Mouse (Mus musculus): ENCODE measurements around the gene Adam19. TPM values are rescaled to one million over a fixed set of nuclear protein-coding genes. Genes with fewer than 3 reads are reported as not detected.

Adam19 gene
- polyA plus RNA-seq, 1 experiment from 2014 or later: 10.1 TPM

DNA sequence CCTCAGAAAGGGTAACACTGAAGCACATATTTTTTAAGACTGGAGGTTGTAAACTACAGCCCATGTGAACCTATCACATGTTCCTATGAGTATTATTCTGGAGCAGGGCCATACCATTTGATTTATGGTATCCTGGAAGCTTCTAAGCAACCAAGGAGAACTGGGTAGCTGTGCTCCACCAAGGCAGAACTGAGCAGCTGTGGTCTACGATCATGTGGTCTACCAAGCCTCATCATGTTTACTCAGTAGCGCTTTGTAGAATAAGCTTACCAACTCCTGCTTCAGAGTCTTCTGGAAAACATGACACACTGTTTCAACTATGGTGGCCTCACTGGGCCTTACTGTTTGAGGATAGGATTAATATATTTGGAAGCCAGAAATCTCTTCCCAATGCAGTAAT lies 60.7 kb downstream of the Adam19 start:
- no peak for ATAC-seq
- no peaks in the 10 kb centered on the region for H3K4me1 ChIP-seq (ENCODE audit: control insufficient read depth, insufficient read depth, low read length)
- H3K27me3 ChIP-seq (ENCODE audit: control insufficient read depth, insufficient read depth, low read depth, low read length): no peaks in the 10 kb centered on the region
- H3K27ac ChIP-seq (ENCODE audit: low read length): no peak overlapping the region
- H3K9ac ChIP-seq (ENCODE audit: low read depth, low read length): no peak overlapping the region
- WGBS: 97% methylated on average over 2 of the region's 2 CpGs
- peaks cover 15% of the 10 kb centered on the region for H3K36me3 ChIP-seq (ENCODE audit: control insufficient read depth, insufficient read depth, low read length)
- no peak overlapping the region for H3K4me3 ChIP-seq (ENCODE audit: low read depth, low read length)
- no peaks in the 10 kb centered on the region for H3K9me3 ChIP-seq (replicated peaks; ENCODE audit: control insufficient read depth, low read length, poor library complexity, severe bottlenecking)
- no peak overlapping the region for H3K4me2 ChIP-seq (ENCODE audit: low read length)

DNA sequence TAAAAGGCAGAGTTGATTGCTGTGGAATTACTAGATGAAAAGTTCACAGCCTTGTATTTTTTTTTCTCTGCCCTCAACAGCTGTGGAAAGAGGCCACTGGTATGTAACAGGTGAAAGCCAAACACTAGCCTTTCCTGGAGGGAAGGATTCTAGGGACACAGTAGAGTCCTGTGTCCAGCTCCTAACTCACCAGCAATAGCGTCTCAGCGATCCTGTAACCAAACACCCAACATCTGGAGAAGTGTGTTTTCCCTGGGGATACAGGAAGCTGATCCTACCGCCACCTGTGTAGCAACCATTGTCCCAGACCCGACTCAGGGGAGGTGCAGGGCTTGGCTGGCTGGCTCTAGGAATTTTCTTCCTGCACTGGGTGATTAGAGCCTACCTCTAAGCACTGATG lies 63.8 kb downstream of the Adam19 start:
- Histone ChIP-seq H3K27ac (ENCODE audit: low read length) (no peak overlapping the region), H3K4me2 (ENCODE audit: low read length) (no peak overlapping the region), H3K36me3 (ENCODE audit: control insufficient read depth, insufficient read depth, low read length) (peaks cover 11% of the 10 kb centered on the region; the same call in 1 of the 2 replicates), H3K27me3 (ENCODE audit: control insufficient read depth, insufficient read depth, low read depth, low read length) (no peaks in the 10 kb centered on the region), H3K9ac (ENCODE audit: low read depth, low read length) (no peak overlapping the region), H3K4me1 (ENCODE audit: control insufficient read depth, insufficient read depth, low read length) (no peaks in the 10 kb centered on the region), H3K4me3 (ENCODE audit: low read depth, low read length) (no peak overlapping the region), H3K9me3 (replicated peaks; ENCODE audit: control insufficient read depth, low read length, poor library complexity, severe bottlenecking) (no peaks in the 10 kb centered on the region)
- WGBS: 32% methylated on average over 4 of the region's 4 CpGs
- no peak for ATAC-seq

DNA sequence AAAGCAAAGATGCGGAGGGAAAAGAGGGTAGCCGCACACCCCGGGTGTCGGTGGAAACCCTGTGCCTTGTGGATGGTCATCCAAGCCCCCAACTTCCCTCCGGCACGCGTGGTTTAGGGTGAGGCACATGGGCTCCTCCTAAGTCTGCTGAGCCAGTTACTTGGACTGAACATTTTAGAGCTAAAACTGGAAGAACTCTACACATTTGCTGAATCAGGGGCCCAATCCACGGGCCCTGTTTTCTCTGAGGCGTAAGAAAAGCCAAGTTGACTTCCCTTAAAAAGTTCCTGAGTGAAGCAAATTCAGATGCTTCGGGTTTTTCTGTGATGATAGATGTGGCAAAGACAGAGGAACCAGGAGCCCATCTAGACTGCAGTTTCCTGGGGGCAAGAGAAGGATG lies 64.3 kb downstream of the Adam19 start:
- no peak overlapping the region for H3K27ac ChIP-seq (ENCODE audit: low read length)
- ATAC-seq: no peak
- H3K4me2 ChIP-seq (ENCODE audit: low read length): no peak overlapping the region
- H3K4me1 ChIP-seq (ENCODE audit: control insufficient read depth, insufficient read depth, low read length): no peaks in the 10 kb centered on the region
- H3K9me3 ChIP-seq (replicated peaks; ENCODE audit: control insufficient read depth, low read length, poor library complexity, severe bottlenecking): no peaks in the 10 kb centered on the region
- H3K36me3 ChIP-seq (ENCODE audit: control insufficient read depth, insufficient read depth, low read length): peaks cover 15% of the 10 kb centered on the region
- no peaks in the 10 kb centered on the region for H3K27me3 ChIP-seq (ENCODE audit: control insufficient read depth, insufficient read depth, low read depth, low read length)
- no peak overlapping the region for H3K9ac ChIP-seq (ENCODE audit: low read depth, low read length)
- 89% methylated on average over 10 of the region's 10 CpGs for WGBS
- H3K4me3 ChIP-seq (ENCODE audit: low read depth, low read length): no peak overlapping the region

DNA sequence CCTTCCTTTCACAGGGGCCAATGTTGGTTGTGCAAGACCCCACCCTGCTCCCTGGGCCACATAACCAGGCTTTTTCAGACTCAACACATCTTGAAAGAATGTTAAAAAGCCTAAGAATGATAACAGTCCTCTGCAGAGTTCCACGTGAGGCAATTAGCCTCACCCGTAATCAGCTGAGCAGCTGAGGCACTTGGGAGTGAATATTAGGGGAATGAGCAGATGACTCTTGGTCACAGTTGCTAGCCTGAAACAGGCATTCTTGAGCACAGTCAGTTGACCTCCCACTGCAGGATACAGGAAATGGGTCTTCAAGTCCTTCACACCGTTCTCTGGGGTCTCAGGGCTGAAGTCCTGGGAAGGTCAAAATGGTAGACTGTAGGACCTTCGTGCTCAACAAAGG lies 65.9 kb downstream of the Adam19 start:
- no peak overlapping the region for H3K9ac ChIP-seq (ENCODE audit: low read depth, low read length)
- no peaks in the 10 kb centered on the region for H3K4me1 ChIP-seq (ENCODE audit: control insufficient read depth, insufficient read depth, low read length)
- no peak for ATAC-seq
- WGBS: 86% methylated on average over 4 of the region's 4 CpGs
- no peaks in the 10 kb centered on the region for H3K27me3 ChIP-seq (ENCODE audit: control insufficient read depth, insufficient read depth, low read depth, low read length)
- no peak overlapping the region for H3K4me2 ChIP-seq (ENCODE audit: low read length)
- no peak overlapping the region for H3K27ac ChIP-seq (ENCODE audit: low read length)
- no peaks in the 10 kb centered on the region for H3K9me3 ChIP-seq (replicated peaks; ENCODE audit: control insufficient read depth, low read length, poor library complexity, severe bottlenecking)
- H3K4me3 ChIP-seq (ENCODE audit: low read depth, low read length): no peak overlapping the region
- peaks cover 15% of the 10 kb centered on the region for H3K36me3 ChIP-seq (ENCODE audit: control insufficient read depth, insufficient read depth, low read length)

DNA sequence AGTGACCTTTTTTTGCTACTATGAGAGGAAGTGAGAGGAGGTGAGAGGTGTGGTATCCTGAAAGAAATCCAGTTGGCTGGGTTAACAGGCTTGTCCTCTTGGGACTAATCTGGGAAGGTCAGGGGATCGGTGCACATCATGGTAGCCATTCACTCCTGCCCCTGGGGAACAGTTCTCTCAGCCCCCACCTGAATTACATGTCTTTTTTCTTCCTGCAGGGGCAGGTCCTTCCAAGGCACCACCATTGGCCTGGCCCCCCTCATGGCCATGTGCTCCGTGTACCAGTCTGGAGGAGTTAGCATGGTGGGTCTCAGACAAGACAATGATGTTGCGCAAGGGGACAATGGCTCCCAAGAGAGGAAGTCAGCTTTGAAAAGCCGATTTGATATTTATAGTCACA lies 67.1 kb downstream of the Adam19 start:
- WGBS: 88% methylated on average over 4 of the region's 4 CpGs
- ATAC-seq: no peak
- Histone ChIP-seq H3K36me3 (ENCODE audit: control insufficient read depth, insufficient read depth, low read length) (peaks cover 18% of the 10 kb centered on the region), H3K4me1 (ENCODE audit: control insufficient read depth, insufficient read depth, low read length) (no peaks in the 10 kb centered on the region), H3K9ac (ENCODE audit: low read depth, low read length) (no peak overlapping the region), H3K27me3 (ENCODE audit: control insufficient read depth, insufficient read depth, low read depth, low read length) (no peaks in the 10 kb centered on the region), H3K9me3 (replicated peaks; ENCODE audit: control insufficient read depth, low read length, poor library complexity, severe bottlenecking) (no peaks in the 10 kb centered on the region), H3K4me3 (ENCODE audit: low read depth, low read length) (no peak overlapping the region), H3K27ac (ENCODE audit: low read length) (no peak overlapping the region), H3K4me2 (ENCODE audit: low read length) (no peak overlapping the region)

DNA sequence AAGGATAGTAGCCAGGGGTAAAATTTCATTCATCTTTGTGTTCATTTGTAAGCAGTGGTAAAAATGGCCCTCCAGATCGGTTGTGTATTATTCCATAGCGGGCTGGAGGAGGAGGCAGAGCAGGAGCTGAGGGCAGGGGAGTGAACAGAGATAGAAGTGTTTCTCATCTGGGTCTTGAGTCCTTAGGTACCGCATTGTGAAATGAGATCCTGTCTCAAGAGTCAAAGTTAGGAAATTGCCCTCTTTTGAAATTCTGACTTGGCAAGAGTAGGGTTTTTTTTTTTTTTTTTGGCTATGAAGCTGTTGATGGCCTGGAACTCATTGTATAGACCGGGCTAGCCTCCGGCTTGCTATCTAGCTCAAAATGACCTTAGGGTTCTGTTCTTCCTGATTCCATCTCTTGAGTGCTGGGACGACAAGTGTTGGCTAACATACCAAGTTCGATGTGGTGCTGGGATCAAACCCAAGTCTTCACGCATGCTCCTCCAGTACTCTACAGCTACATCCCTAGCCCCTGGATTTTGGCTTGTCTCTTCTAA lies 67.6 kb downstream of the Adam19 start:
- Histone ChIP-seq H3K9ac (ENCODE audit: low read depth, low read length) (no peak overlapping the region), H3K9me3 (replicated peaks; ENCODE audit: control insufficient read depth, low read length, poor library complexity, severe bottlenecking) (no peaks in the 10 kb centered on the region), H3K4me1 (ENCODE audit: control insufficient read depth, insufficient read depth, low read length) (no peaks in the 10 kb centered on the region), H3K27me3 (ENCODE audit: control insufficient read depth, insufficient read depth, low read depth, low read length) (no peaks in the 10 kb centered on the region), H3K4me2 (ENCODE audit: low read length) (no peak overlapping the region), H3K36me3 (ENCODE audit: control insufficient read depth, insufficient read depth, low read length) (peaks cover 22% of the 10 kb centered on the region), H3K27ac (ENCODE audit: low read length) (no peak overlapping the region), H3K4me3 (ENCODE audit: low read depth, low read length) (no peak overlapping the region)
- 96% methylated on average over 8 of the region's 8 CpGs for WGBS
- no peak for ATAC-seq

DNA sequence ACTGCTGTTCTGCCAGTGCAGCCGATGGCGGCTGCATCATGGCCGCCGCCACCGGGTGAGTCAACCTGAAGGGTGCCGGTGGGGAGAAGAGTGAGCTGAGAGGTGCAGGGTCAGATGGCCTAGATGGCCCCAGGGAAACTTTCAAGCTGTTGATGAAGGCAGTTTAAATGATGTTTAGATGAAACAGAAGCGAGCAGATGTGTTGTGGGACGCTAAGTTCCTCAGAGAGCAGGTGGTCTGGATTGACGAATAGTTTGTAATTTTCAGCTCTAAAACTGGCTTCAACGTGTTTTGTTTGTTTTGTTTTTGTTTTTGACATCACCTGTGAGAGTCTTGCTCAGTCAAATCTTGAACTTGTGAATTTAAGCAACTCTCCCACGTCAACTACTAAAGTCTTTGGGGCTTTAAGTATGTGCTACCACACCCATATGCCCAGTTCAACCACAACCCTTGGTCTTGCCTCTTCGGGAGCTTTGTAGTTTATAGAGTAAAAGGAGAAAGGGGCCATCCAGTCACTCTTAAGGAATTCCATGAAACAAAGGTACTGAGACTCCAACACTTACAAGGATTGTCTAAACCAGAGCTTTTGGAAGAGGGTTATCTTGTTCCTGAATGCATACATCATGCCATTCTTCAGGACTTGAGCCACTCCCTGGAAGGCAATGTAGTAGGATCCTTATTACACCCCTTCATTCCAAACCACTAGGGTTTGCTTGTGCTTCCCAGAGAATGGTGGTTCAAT lies 69.5 kb downstream of the Adam19 start:
- Histone ChIP-seq H3K4me1 (ENCODE audit: control insufficient read depth, insufficient read depth, low read length) (no peaks in the 10 kb centered on the region), H3K9me3 (replicated peaks; ENCODE audit: control insufficient read depth, low read length, poor library complexity, severe bottlenecking) (no peaks in the 10 kb centered on the region), H3K27me3 (ENCODE audit: control insufficient read depth, insufficient read depth, low read depth, low read length) (no peaks in the 10 kb centered on the region), H3K4me2 (ENCODE audit: low read length) (no peak overlapping the region), H3K36me3 (ENCODE audit: control insufficient read depth, insufficient read depth, low read length) (peaks cover 24% of the 10 kb centered on the region), H3K27ac (ENCODE audit: low read length) (no peak overlapping the region), H3K4me3 (ENCODE audit: low read depth, low read length) (no peak overlapping the region), H3K9ac (ENCODE audit: low read depth, low read length) (no peak overlapping the region)
- ATAC-seq: no peak
- 97% methylated on average over 12 of the region's 12 CpGs for WGBS

DNA sequence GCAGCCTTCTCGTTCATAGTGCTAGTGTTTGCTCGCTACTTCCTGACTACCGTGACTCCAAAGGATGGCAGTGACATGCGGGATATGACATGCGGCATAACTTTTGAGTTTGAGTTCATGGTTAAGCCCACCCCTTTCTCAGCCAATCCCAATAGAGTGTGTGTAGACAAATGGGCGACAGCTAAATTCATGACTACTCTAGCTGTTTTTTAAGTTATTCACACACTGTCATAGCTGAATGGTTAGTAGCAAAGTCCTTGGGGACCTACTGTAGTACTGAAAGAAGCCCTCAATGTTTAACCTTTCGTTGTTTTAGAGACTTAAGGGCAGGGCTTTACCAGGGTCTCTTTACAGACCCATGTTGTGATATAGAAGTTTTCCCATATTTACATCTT lies 70.0 kb downstream of the Adam19 start:
- Histone ChIP-seq H3K4me2 (ENCODE audit: low read length) (no peak overlapping the region), H3K27me3 (ENCODE audit: control insufficient read depth, insufficient read depth, low read depth, low read length) (no peaks in the 10 kb centered on the region), H3K4me1 (ENCODE audit: control insufficient read depth, insufficient read depth, low read length) (no peaks in the 10 kb centered on the region), H3K36me3 (ENCODE audit: control insufficient read depth, insufficient read depth, low read length) (peaks cover 24% of the 10 kb centered on the region), H3K9me3 (replicated peaks; ENCODE audit: control insufficient read depth, low read length, poor library complexity, severe bottlenecking) (no peaks in the 10 kb centered on the region), H3K27ac (ENCODE audit: low read length) (no peak overlapping the region), H3K9ac (ENCODE audit: low read depth, low read length) (no peak overlapping the region), H3K4me3 (ENCODE audit: low read depth, low read length) (no peak overlapping the region)
- 94% methylated on average over 7 of the region's 7 CpGs for WGBS
- ATAC-seq: no peak

DNA sequence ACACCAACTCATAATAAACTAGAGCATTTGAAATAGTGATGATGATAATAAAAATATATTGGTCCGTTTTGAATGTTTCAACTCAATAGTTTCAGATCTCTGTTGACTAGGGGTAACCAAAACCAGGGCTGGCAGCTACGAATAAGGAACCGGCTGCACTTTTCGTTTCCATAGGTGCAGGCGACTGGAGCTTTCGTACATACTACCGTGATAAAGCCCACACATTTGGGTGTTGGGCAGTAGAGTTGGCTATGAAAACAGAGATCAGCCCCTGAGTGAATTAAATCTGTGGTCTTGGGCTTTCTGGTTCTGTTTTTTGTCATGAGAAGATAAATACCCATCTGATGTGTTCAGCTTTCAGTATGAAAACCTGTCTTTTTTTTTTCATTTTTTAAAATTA lies 70.5 kb downstream of the Adam19 start:
- H3K36me3 ChIP-seq (ENCODE audit: control insufficient read depth, insufficient read depth, low read length): peaks cover 24% of the 10 kb centered on the region
- 93% methylated on average over 7 of the region's 7 CpGs for WGBS
- H3K27me3 ChIP-seq (ENCODE audit: control insufficient read depth, insufficient read depth, low read depth, low read length): no peaks in the 10 kb centered on the region
- H3K4me3 ChIP-seq (ENCODE audit: low read depth, low read length): no peak overlapping the region
- H3K9ac ChIP-seq (ENCODE audit: low read depth, low read length): no peak overlapping the region
- H3K27ac ChIP-seq (ENCODE audit: low read length): no peak overlapping the region
- ATAC-seq: no peak
- H3K4me2 ChIP-seq (ENCODE audit: low read length): no peak overlapping the region
- no peaks in the 10 kb centered on the region for H3K9me3 ChIP-seq (replicated peaks; ENCODE audit: control insufficient read depth, low read length, poor library complexity, severe bottlenecking)
- no peaks in the 10 kb centered on the region for H3K4me1 ChIP-seq (ENCODE audit: control insufficient read depth, insufficient read depth, low read length)
